Mouse (Mus musculus) thymus, postnatal 0 days (tissue): Measurements from ENCODE around the gene Cep170. TPM values are rescaled to one million over a fixed set of nuclear protein-coding genes. Genes with fewer than 3 reads are reported as not detected.

Experiments used
- DNase-seq: peaks from one replicate; pipeline ENCODE4 v3.0.0-alpha.2; 2015; ENCODE audit warnings: low spot score
- microRNA counts: library from miRNA; unstranded; fragments of <30 nt; microRNA quantifications from one replicate; lab custom pipeline; 2015
- microRNA-seq: library from miRNA; unstranded; fragments of <30 nt; microRNA quantifications from one replicate; pipeline ENCODE4, GENCODE M21; 2016; ENCODE audit warnings: borderline number of aligned reads
- polyA plus RNA-seq: library from polyadenylated mRNA; unstranded; fragments of >200 nt; fragmentation: Nextera tagmentation; extraction: Ambion mirVana; gene quantifications from 2 replicates; pipeline ENCODE4 v1.2.1, GENCODE M21; 2015

Cep170 gene
- polyA plus RNA-seq, 1 experiment from 2014 or later: 16.4 TPM

GRCm38 (mm10) chr1:176753861-176754718, 59.8 kb downstream of the Cep170 start:
- no peak for DNase-seq

- DNase-seq: no peak
Observed at GRCm38 (mm10) chr1:176749708-176750107, 64.2 kb downstream of the Cep170 start.

- DNase-seq: peak; percentile 49
Observed at GRCm38 (mm10) chr1:176732834-176733233, 81.0 kb downstream of the Cep170 start.

GRCm38 (mm10) chr1:176730528-176730927, 83.3 kb downstream of the Cep170 start:
- no peak for DNase-seq

GRCm38 (mm10) chr1:176727372-176727771, 86.5 kb downstream of the Cep170 start:
- no peak for DNase-seq

- DNase-seq: no peak
Observed at GRCm38 (mm10) chr1:176724771-176725170, 89.1 kb downstream of the Cep170 start.

GRCm38 (mm10) chr1:176723858-176724713, 89.8 kb downstream of the Cep170 start:
- no peak for DNase-seq

GRCm38 (mm10) chr1:176712436-176712835, 101.4 kb downstream of the Cep170 start:
- DNase-seq: peak; percentile 72

- DNase-seq: no peak
Observed at GRCm38 (mm10) chr1:176700226-176700625, 113.6 kb downstream of the Cep170 start.

- no peak for DNase-seq
Observed at GRCm38 (mm10) chr1:176699793-176700192, 114.1 kb downstream of the Cep170 start.

GRCm38 (mm10) chr1:176698647-176699046, 115.2 kb downstream of the Cep170 start:
- no peak for DNase-seq

- no peak for DNase-seq
Observed at GRCm38 (mm10) chr1:176697091-176697490, 116.8 kb downstream of the Cep170 start.

GRCm38 (mm10) chr1:176691101-176691500, 122.8 kb downstream of the Cep170 start:
- DNase-seq: no peak

GRCm38 (mm10) chr1:176688251-176688880, 125.5 kb downstream of the Cep170 start:
- no peak for DNase-seq

MicroRNA genes within 50 kb of the gene (microRNA counts, 519-probe panel; counts per million panel counts)
- microRNA mmu-miR-350 (lab: Ali Mortazavi, UCI): 6,204 counts per million, percentile 90 among the panel's probes with 10 or more counts

Small RNA genes lying within 50 kb of the gene (microRNA-seq; reads per million reads assigned to microRNA genes)
- gene Mir350: 437 reads per million, percentile 62 among the genes with 10 or more reads in this experiment

Other genes starting within 250 kb of the Cep170 start
- 15.8 and 17.7 TPM in 2 replicates for gene Sdccag8, start 593 bp upstream of the Cep170 start, polyA plus RNA-seq